Mouse (Mus musculus): ENCODE results near the gene Ints3. TPM values are rescaled to one million over a fixed set of nuclear protein-coding genes. Genes with fewer than 3 reads are reported as not detected.

The Ints3 gene
- total and polyA plus RNA-seq, 3 experiments = 58.5 to 115 (median 101) TPM

DNA sequence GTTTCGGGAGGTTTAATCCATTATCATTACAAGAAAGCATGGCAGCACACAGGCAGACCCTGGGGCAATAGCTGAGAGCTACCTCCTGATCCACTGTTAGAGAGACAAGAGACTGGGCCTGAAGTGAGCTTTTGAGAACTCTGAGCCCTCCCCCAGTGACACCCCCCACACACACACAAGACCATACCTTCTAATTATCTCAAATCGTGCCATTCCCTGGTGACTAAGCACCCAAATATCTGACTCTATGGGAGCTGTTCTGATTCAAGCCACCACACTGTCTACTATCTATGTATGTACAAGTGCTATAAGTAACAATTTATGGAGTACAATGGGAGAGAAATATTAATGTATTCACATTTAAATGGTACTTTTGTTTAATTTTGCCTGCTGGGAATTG lies 7.3 kb upstream of the Ints3 start:
- peaks cover 0 to 5% of the 10 kb centered on the region in 2 experiments; a peak in 1 of 4 replicates for H3K4me1 ChIP-seq (ENCODE audit: control insufficient read depth in 1 of 2, insufficient read depth in 2 of 2, low read length in 2 of 2)
- H3K27ac ChIP-seq (ENCODE audit: control insufficient read depth, low read depth, low read length) = no peak overlapping the region
- no peaks in the 10 kb centered on the region for H3K27me3 ChIP-seq (ENCODE audit: control insufficient read depth in 1 of 2, insufficient read depth in 2 of 2, low read length in 2 of 2)
- no peaks in the 10 kb centered on the region for H3K9me3 ChIP-seq (replicated peaks; ENCODE audit: insufficient read depth, low read length)
- H3K79me2 ChIP-seq (ENCODE audit: control insufficient read depth, insufficient read depth, low read length, poor library complexity) = no peaks in the 10 kb centered on the region
- H3K4me3 ChIP-seq (ENCODE audit: control insufficient read depth in 1 of 2, insufficient read depth in 1 of 2, low read depth in 2 of 2, low read length in 2 of 2) = no peak overlapping the region
- TF ChIP-seq UBTF (IDR thresholded peaks at IDR 0.05; ENCODE audit: borderline replicate concordance, insufficient read depth, low read depth, low read length) (no peak), POLR2AphosphoS5 (IDR thresholded peaks at IDR 0.05; ENCODE audit: borderline replicate concordance, low read depth, low read length) (no peak), NELFE (IDR thresholded peaks at IDR 0.05; ENCODE audit: low read depth, low read length) (no peak)
- peaks cover 0 to 6% of the 10 kb centered on the region in 2 experiments; a peak in 2 of 4 replicates for H3K36me3 ChIP-seq (ENCODE audit: control insufficient read depth in 1 of 2, insufficient read depth in 2 of 2, low read length in 2 of 2)
- no peak overlapping the region for H3K9ac ChIP-seq (ENCODE audit: control insufficient read depth, low read depth, low read length, poor library complexity, severe bottlenecking)
- DNase-seq (ENCODE audit: low read depth, low spot score) = no peak

DNA sequence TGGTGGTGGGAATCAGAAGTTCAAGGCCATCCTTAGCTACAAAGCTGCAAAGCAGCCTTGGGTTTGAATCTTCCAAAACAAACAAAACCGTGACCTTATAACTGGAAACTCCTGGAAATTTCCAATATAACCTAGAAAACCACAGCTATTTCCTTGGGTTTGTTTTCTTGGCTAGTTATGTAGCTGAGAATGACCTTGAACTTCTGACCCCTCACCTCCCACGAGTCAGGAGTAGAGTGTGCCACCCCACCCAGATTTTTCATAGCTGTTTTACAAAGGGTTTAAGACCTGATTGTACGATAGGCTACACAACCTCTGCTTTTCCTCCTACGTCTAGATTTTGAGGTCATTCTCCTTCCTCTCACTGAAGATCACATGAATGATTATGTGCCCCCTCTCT lies 3.7 kb upstream of the Ints3 start:
- TF ChIP-seq CHD2 (IDR thresholded peaks at IDR 0.05; ENCODE audit: low read length) = no peak
- no peak for TF ChIP-seq POLR2AphosphoS2 (IDR thresholded peaks at IDR 0.05; ENCODE audit: low read length)
- TF ChIP-seq MEF2A (IDR thresholded peaks at IDR 0.05; ENCODE audit: extremely low read depth, insufficient replicate concordance, low read depth, low read length, poor library complexity, severe bottlenecking) = no peak
- TF ChIP-seq JUND (IDR thresholded peaks at IDR 0.05; ENCODE audit: low read depth, low read length) = no peak
- Histone ChIP-seq H3K9ac (ENCODE audit: control insufficient read depth, low read depth, low read length, poor library complexity, severe bottlenecking) (no peak overlapping the region), H3K27ac (ENCODE audit: control insufficient read depth, low read depth, low read length) (no peak overlapping the region), H3K27me3 (ENCODE audit: control insufficient read depth in 1 of 2, insufficient read depth in 2 of 2, low read length in 2 of 2) (no peaks in the 10 kb centered on the region), H3K36me3 (ENCODE audit: control insufficient read depth in 1 of 2, insufficient read depth in 2 of 2, low read length in 2 of 2) (peaks cover 0 to 7% of the 10 kb centered on the region in 2 experiments; a peak in 2 of 4 replicates), H3K4me3 (ENCODE audit: control insufficient read depth in 1 of 2, insufficient read depth in 1 of 2, low read depth in 2 of 2, low read length in 2 of 2) (no peak overlapping the region), H3K79me2 (ENCODE audit: control insufficient read depth, insufficient read depth, low read length, poor library complexity) (peaks cover 10% of the 10 kb centered on the region), H3K9me3 (replicated peaks; ENCODE audit: insufficient read depth, low read length) (no peaks in the 10 kb centered on the region), H3K4me1 (ENCODE audit: control insufficient read depth in 1 of 2, insufficient read depth in 2 of 2, low read length in 2 of 2) (peaks cover 2 to 3% of the 10 kb centered on the region in 2 experiments; a peak in 1 of 4 replicates)
- no peak for DNase-seq (ENCODE audit: low read depth, low spot score)

GRCm38 (mm10) chr3:90434073-90434730 lies 780 bp upstream of the Ints3 start:
- H3K4me1 ChIP-seq (ENCODE audit: control insufficient read depth in 1 of 2, insufficient read depth in 2 of 2, low read length in 2 of 2) = peaks cover 23 to 27% of the 10 kb centered on the region in 2 experiments
- peak overlapping the region; percentile 81 for H3K9ac ChIP-seq (ENCODE audit: control insufficient read depth, low read depth, low read length, poor library complexity, severe bottlenecking)
- peaks cover 0 to 33% of the 10 kb centered on the region in 2 experiments; a peak in 2 of 4 replicates for H3K36me3 ChIP-seq (ENCODE audit: control insufficient read depth in 1 of 2, insufficient read depth in 2 of 2, low read length in 2 of 2)
- peaks cover 18% of the 10 kb centered on the region for H3K79me2 ChIP-seq (ENCODE audit: control insufficient read depth, insufficient read depth, low read length, poor library complexity)
- H3K4me3 ChIP-seq (ENCODE audit: control insufficient read depth in 1 of 2, insufficient read depth in 1 of 2, low read depth in 2 of 2, low read length in 2 of 2) = peak overlapping the region; percentile 64 to 65
- no peaks in the 10 kb centered on the region for H3K27me3 ChIP-seq (ENCODE audit: control insufficient read depth in 1 of 2, insufficient read depth in 2 of 2, low read length in 2 of 2)
- 0 out of 2 replicates have a peak, but pooled peaks have one; percentile 73 for TF ChIP-seq CHD1 (IDR thresholded peaks at IDR 0.05; ENCODE audit: low read depth, low read length)
- no peak for TF ChIP-seq ZMIZ1 (IDR thresholded peaks at IDR 0.05; ENCODE audit: low read depth, low read length)
- TF ChIP-seq EP300 (IDR thresholded peaks at IDR 0.05; ENCODE audit: low read depth in 1 of 2, low read length in 2 of 2) = peak in 1 of 2 experiments; percentile 3; a peak in 1 of 4 replicates
- no peaks in the 10 kb centered on the region for H3K9me3 ChIP-seq (replicated peaks; ENCODE audit: insufficient read depth, low read length)
- H3K27ac ChIP-seq (ENCODE audit: control insufficient read depth, low read depth, low read length) = peak overlapping the region; percentile 90
- peak; percentile 83 for DNase-seq (ENCODE audit: low read depth, low spot score)

All from MEL (cell line).